Mouse (Mus musculus) myocyte (in vitro differentiated cells): ENCODE results near the gene Slc44a1. TPM values are rescaled to one million over a fixed set of nuclear protein-coding genes. Genes with fewer than 3 reads are reported as not detected.

Experiments used
- H3K27me3 ChIP-seq: one replicate; pipeline ENCODE4 v1.6.1; 2011; ENCODE audit not compliant: control insufficient read depth, insufficient read depth, insufficient read length
- H3K36me3 ChIP-seq: one replicate; pipeline ENCODE4 v1.6.1; 2011; ENCODE audit not compliant: control insufficient read depth, insufficient read depth
- H3K4me2 ChIP-seq: one replicate; pipeline ENCODE4 v1.6.1; 2011; ENCODE audit warnings: low read depth, control low read depth
- H3K4me3 ChIP-seq: one replicate; pipeline ENCODE4 v1.5.1; 2011; ENCODE audit warnings: mild to moderate bottlenecking, control low read depth, moderate library complexity
- H3K79me2 ChIP-seq: one replicate; pipeline ENCODE4 v1.6.1; 2011; ENCODE audit not compliant: control insufficient read depth, insufficient read depth
- H3ac ChIP-seq: one replicate; pipeline ENCODE4 v1.6.1; 2011; ENCODE audit not compliant: control insufficient read depth, insufficient read length
- CEBPB ChIP-seq: IDR thresholded peaks from 2 replicates; pipeline ENCODE4 v1.6.1; 2011; ENCODE audit warnings: mild to moderate bottlenecking, moderate library complexity; ENCODE audit not compliant: poor library complexity, insufficient read depth, severe bottlenecking
- E2F4 ChIP-seq: IDR thresholded peaks from one replicate; pipeline ENCODE4 v1.6.1; 2011; ENCODE audit warnings: mild to moderate bottlenecking, control low read depth, moderate library complexity; ENCODE audit not compliant: insufficient read depth
- MAX ChIP-seq: IDR thresholded peaks from one replicate; pipeline ENCODE4 v1.6.1; 2011; ENCODE audit warnings: low read depth, mild to moderate bottlenecking, control low read depth
- MYOD1 ChIP-seq, 3 experiments: IDR thresholded peaks; one replicate each; pipeline ENCODE4 v1.6.1; 2011; ENCODE audit warnings: control low read depth in 2 of 3, low read depth in 2 of 3, mild to moderate bottlenecking in 2 of 3, moderate library complexity in 1 of 3; ENCODE audit not compliant: insufficient read length in 2 of 3, control insufficient read depth in 1 of 3
- MYOG ChIP-seq, 3 experiments: IDR thresholded peaks; one replicate each; pipeline ENCODE4 v1.6.1; 2011; ENCODE audit warnings: control low read depth in 2 of 3, low read depth in 2 of 3, mild to moderate bottlenecking in 2 of 3; ENCODE audit not compliant: insufficient read length in 2 of 3, control insufficient read depth in 1 of 3, insufficient read depth in 1 of 3
- POLR2A ChIP-seq: IDR thresholded peaks from one replicate; pipeline ENCODE4 v1.6.1; 2011; ENCODE audit warnings: low read depth, mild to moderate bottlenecking, control low read depth, moderate library complexity; ENCODE audit not compliant: insufficient read length
- POLR2AphosphoS2 ChIP-seq: IDR thresholded peaks from one replicate; pipeline ENCODE4 v1.6.1; 2011; ENCODE audit warnings: low read depth, control low read depth; ENCODE audit not compliant: insufficient read length
- REST ChIP-seq: IDR thresholded peaks from one replicate; pipeline ENCODE4 v1.6.1; 2011; ENCODE audit warnings: mild to moderate bottlenecking, control low read depth, moderate library complexity; ENCODE audit not compliant: insufficient read depth, insufficient read length
- SRF ChIP-seq: IDR thresholded peaks from one replicate; pipeline ENCODE4 v1.6.1; 2011; ENCODE audit warnings: low read depth; ENCODE audit not compliant: control insufficient read depth, insufficient read length
- TCF12 ChIP-seq: IDR thresholded peaks from one replicate; pipeline ENCODE4 v1.6.1; 2011; ENCODE audit warnings: mild to moderate bottlenecking, control low read depth; ENCODE audit not compliant: poor library complexity, insufficient read depth, severe bottlenecking
- TCF3 ChIP-seq: IDR thresholded peaks from one replicate; pipeline ENCODE4 v1.6.1; 2011; ENCODE audit warnings: low read depth, control low read depth; ENCODE audit not compliant: insufficient read length
- USF1 ChIP-seq: IDR thresholded peaks from one replicate; pipeline ENCODE4 v1.6.1; 2011; ENCODE audit warnings: low read depth, mild to moderate bottlenecking, control low read depth, moderate library complexity
- polyA plus RNA-seq: library from polyadenylated mRNA; unstranded; fragments of >200 nt; fragmentation: generic; extraction: Trizol; gene quantifications from one replicate; pipeline ENCODE4 v1.2.1, GENCODE M21; 2012; ENCODE audit warnings: missing spikeins

Gene Slc44a1
- polyA plus RNA-seq, 1 experiment: 43.7 TPM

- Histone ChIP-seq H3K79me2 (peaks cover 34% of the 10 kb centered on the region), H3ac (peak overlapping the region; percentile 59), H3K4me2 (peak overlapping the region; percentile 75), H3K36me3 (no peaks in the 10 kb centered on the region), H3K4me3 (peak overlapping the region; percentile 39), H3K27me3 (no peaks in the 10 kb centered on the region)
- no peak for TF ChIP-seq MYOG (IDR thresholded peaks at IDR 0.05; ENCODE audit: control insufficient read depth in 1 of 3, insufficient read depth in 1 of 3, insufficient read length in 2 of 3, low read depth in 2 of 3)
- TF ChIP-seq USF1: no peak
- no peak for TF ChIP-seq MAX
- no peak for TF ChIP-seq POLR2A
- TF ChIP-seq E2F4: no peak
- TF ChIP-seq REST: no peak
- TF ChIP-seq CEBPB: no peak
- TF ChIP-seq MYOD1 (IDR thresholded peaks at IDR 0.05; ENCODE audit: control insufficient read depth in 1 of 3, insufficient read length in 2 of 3, low read depth in 2 of 3): no peak
- TF ChIP-seq SRF: no peak
- no peak for TF ChIP-seq TCF12
- TF ChIP-seq TCF3: no peak
- TF ChIP-seq POLR2AphosphoS2: no peak
Measured at GRCm38 (mm10) chr4:53439636-53440009, 590 bp upstream of the Slc44a1 start.

- peak in 1 of 3 experiments; percentile 4 for TF ChIP-seq MYOD1 (IDR thresholded peaks at IDR 0.05; ENCODE audit: control insufficient read depth in 1 of 3, insufficient read length in 2 of 3, low read depth in 2 of 3)
- TF ChIP-seq SRF: no peak
- TF ChIP-seq MYOG (IDR thresholded peaks at IDR 0.05; ENCODE audit: control insufficient read depth in 1 of 3, insufficient read depth in 1 of 3, insufficient read length in 2 of 3, low read depth in 2 of 3): peak in 1 of 3 experiments; percentile 5
- H3K79me2 ChIP-seq: peaks cover 48% of the 10 kb centered on the region
Measured at GRCm38 (mm10) chr4:53440816-53441571, 781 bp downstream of the Slc44a1 start.

GRCm38 (mm10) chr4:53441683-53442082 lies 1.5 kb downstream of the Slc44a1 start:
- Histone ChIP-seq H3K4me3 (peak overlapping the region; percentile 39), H3ac (no peak overlapping the region), H3K79me2 (peaks cover 51% of the 10 kb centered on the region), H3K36me3 (no peaks in the 10 kb centered on the region), H3K4me2 (peak overlapping the region; percentile 89), H3K27me3 (no peaks in the 10 kb centered on the region)
- TF ChIP-seq SRF: no peak
- TF ChIP-seq CEBPB: no peak
- no peak for TF ChIP-seq POLR2A
- no peak for TF ChIP-seq REST
- no peak for TF ChIP-seq TCF3
- no peak for TF ChIP-seq USF1
- no peak for TF ChIP-seq MYOG (IDR thresholded peaks at IDR 0.05; ENCODE audit: control insufficient read depth in 1 of 3, insufficient read depth in 1 of 3, insufficient read length in 2 of 3, low read depth in 2 of 3)
- TF ChIP-seq MYOD1 (IDR thresholded peaks at IDR 0.05; ENCODE audit: control insufficient read depth in 1 of 3, insufficient read length in 2 of 3, low read depth in 2 of 3): no peak
- no peak for TF ChIP-seq MAX
- TF ChIP-seq TCF12: no peak
- no peak for TF ChIP-seq E2F4
- TF ChIP-seq POLR2AphosphoS2: no peak

More at GRCm38 (mm10) chr4:53440816-53441571, 781 bp downstream of the Slc44a1 start:
- H3K36me3 ChIP-seq: no peaks in the 10 kb centered on the region
- H3K4me3 ChIP-seq: peak overlapping the region; percentile 39
- peak overlapping the region; percentile 59 for H3ac ChIP-seq
- peak overlapping the region; percentile 89 for H3K4me2 ChIP-seq
- H3K27me3 ChIP-seq: no peaks in the 10 kb centered on the region

- H3K4me2 ChIP-seq: peak overlapping the region; percentile 52
- H3K27me3 ChIP-seq: no peaks in the 10 kb centered on the region
- H3K4me3 ChIP-seq: no peak overlapping the region
- peaks cover 88% of the 10 kb centered on the region for H3K79me2 ChIP-seq
- TF ChIP-seq TCF12 (no peak), TCF3 (no peak), SRF (no peak), POLR2A (no peak), CEBPB (no peak), POLR2AphosphoS2 (no peak), MYOG (IDR thresholded peaks at IDR 0.05; ENCODE audit: control insufficient read depth in 1 of 3, insufficient read depth in 1 of 3, insufficient read length in 2 of 3, low read depth in 2 of 3) (no peak), MAX (no peak), USF1 (no peak), MYOD1 (IDR thresholded peaks at IDR 0.05; ENCODE audit: control insufficient read depth in 1 of 3, insufficient read length in 2 of 3, low read depth in 2 of 3) (no peak), E2F4 (no peak), REST (no peak)
- H3K36me3 ChIP-seq: no peaks in the 10 kb centered on the region
- no peak overlapping the region for H3ac ChIP-seq
Measured at GRCm38 (mm10) chr4:53446216-53446615, 6.0 kb downstream of the Slc44a1 start.

- H3K36me3 ChIP-seq: no peaks in the 10 kb centered on the region
- H3K4me3 ChIP-seq: no peak overlapping the region
- TF ChIP-seq REST (no peak), E2F4 (no peak), POLR2A (no peak), MYOD1 (IDR thresholded peaks at IDR 0.05; ENCODE audit: control insufficient read depth in 1 of 3, insufficient read length in 2 of 3, low read depth in 2 of 3) (no peak), MAX (no peak), CEBPB (no peak), USF1 (no peak), TCF3 (no peak), POLR2AphosphoS2 (no peak), MYOG (IDR thresholded peaks at IDR 0.05; ENCODE audit: control insufficient read depth in 1 of 3, insufficient read depth in 1 of 3, insufficient read length in 2 of 3, low read depth in 2 of 3) (no peak), SRF (no peak), TCF12 (no peak)
- no peak overlapping the region for H3ac ChIP-seq
- peaks cover 85% of the 10 kb centered on the region for H3K79me2 ChIP-seq
- no peaks in the 10 kb centered on the region for H3K27me3 ChIP-seq
- H3K4me2 ChIP-seq: no peak overlapping the region
Measured at GRCm38 (mm10) chr4:53447773-53448172, 7.6 kb downstream of the Slc44a1 start.
